Mouse (Mus musculus): ENCODE results near the gene Ccdc171. TPM values are rescaled to one million over a fixed set of nuclear protein-coding genes. Genes with fewer than 3 reads are reported as not detected.
"Not testable (repeated sequence)": the region's sequence is repeated elsewhere in the genome, so short reads cannot be mapped to it uniquely, and the experiment has no call there.

Gene Ccdc171
- polyA plus RNA-seq, 1 experiment from 2014 or later = 3.7 TPM

DNA sequence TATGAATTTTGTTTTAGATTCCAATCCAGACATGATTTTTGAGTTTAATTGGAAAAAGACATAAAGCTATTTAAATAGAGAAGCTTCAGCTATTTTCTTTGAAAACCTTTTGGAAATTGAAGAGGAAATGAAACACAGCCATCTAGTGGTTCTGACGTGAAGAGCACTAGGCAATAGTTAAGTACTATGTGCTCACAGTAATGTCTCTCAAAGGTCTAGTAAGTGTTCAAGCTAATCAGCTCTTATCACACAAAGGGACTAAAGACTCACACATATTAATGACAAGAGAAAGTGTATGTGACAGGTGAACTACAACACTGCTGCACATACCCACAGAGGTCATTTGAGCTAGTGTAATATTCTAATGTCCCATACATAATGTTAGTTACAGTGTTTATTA, 54.8 kb downstream of the Ccdc171 start:
- no peak for ATAC-seq (replicated peaks; ENCODE audit: low FRiP score)

DNA sequence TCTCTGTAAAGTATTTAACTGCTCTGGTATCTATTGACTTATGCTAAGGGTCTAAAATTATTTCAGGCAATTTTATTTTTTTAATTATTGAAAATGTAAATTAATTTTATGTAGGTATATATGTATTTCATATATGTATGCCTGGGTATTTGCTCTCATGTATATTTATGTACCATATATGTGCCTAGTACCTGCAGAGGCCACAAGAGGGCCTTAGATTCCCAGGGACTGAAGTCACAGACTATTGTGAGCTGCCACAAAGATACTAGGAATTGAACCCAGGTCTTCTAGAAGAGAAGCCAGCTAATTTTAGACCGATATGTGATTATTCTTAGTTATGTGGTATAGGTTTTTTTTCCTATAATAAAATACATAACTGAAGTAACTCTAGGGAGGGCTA, 62.2 kb downstream of the Ccdc171 start:
- Histone ChIP-seq H3K9me3 (replicated peaks) (no peaks in the 10 kb centered on the region), H3K9ac (no peak overlapping the region), H3K4me2 (no peak overlapping the region), H3K27ac (no peak overlapping the region), H3K4me1 (no peaks in the 10 kb centered on the region), H3K36me3 (no peaks in the 10 kb centered on the region), H3K27me3 (no peaks in the 10 kb centered on the region), H3K4me3 (replicated peaks) (no peak overlapping the region)
- WGBS = 95% methylated on average over 1 of the region's 1 CpGs
- no peak for ATAC-seq (replicated peaks; ENCODE audit: low FRiP score)

More for the DNA sequence above, 54.8 kb downstream of the Ccdc171 start:
- Histone ChIP-seq H3K27ac (no peak overlapping the region), H3K27me3 (no peaks in the 10 kb centered on the region), H3K4me3 (replicated peaks) (no peak overlapping the region), H3K4me2 (no peak overlapping the region), H3K9me3 (replicated peaks) (no peaks in the 10 kb centered on the region), H3K9ac (no peak overlapping the region), H3K36me3 (no peaks in the 10 kb centered on the region), H3K4me1 (no peaks in the 10 kb centered on the region)
- WGBS = 15% methylated on average over 1 of the region's 1 CpGs

DNA sequence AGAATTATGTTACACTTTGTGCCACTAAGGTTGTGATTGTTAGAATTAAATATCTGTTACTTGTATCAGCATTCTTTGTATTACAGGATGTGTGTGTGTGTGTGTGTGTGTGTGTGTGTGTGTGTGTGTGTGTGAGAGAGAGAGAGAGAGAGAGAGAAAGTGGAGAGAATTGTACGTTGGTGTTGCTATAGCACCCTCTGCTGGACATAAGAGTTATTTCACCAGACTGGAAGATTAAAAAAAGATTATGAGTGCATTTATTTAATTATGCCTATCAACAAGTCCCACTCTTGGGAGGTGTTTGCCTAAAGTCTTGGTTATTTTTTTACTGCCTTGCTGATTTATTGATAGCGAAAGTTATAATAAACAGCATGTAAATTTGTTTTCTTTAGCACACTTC, 71.1 kb downstream of the Ccdc171 start:
- Histone ChIP-seq H3K4me3 (replicated peaks) (no peak overlapping the region), H3K9me3 (replicated peaks) (no peaks in the 10 kb centered on the region), H3K36me3 (no peaks in the 10 kb centered on the region), H3K27ac (no peak overlapping the region), H3K4me1 (no peaks in the 10 kb centered on the region), H3K27me3 (no peaks in the 10 kb centered on the region), H3K4me2 (no peak overlapping the region), H3K9ac (no peak overlapping the region)
- WGBS = 29% methylated on average over 2 of the region's 2 CpGs
- no peak for ATAC-seq (replicated peaks; ENCODE audit: low FRiP score)

DNA sequence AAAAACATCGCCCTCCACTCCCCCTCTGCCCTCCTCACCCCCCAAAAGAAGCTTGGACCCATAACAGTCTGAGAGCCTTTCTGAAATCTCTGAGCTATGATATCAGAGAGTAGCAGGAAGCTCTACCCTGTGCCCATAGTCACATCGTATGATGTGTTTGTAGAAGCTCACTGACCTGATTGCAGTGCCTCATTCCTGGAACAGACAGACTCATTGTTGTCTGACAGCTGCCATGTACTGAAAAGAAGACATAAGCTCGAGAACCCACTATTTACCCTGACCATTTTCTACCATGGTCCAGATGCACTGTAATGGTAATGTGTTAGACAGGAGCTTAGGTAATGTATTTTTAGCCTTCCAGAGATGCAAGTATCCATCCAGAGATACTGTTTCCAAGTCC, 85.8 kb downstream of the Ccdc171 start:
- ATAC-seq (replicated peaks; ENCODE audit: low FRiP score) = no peak

DNA sequence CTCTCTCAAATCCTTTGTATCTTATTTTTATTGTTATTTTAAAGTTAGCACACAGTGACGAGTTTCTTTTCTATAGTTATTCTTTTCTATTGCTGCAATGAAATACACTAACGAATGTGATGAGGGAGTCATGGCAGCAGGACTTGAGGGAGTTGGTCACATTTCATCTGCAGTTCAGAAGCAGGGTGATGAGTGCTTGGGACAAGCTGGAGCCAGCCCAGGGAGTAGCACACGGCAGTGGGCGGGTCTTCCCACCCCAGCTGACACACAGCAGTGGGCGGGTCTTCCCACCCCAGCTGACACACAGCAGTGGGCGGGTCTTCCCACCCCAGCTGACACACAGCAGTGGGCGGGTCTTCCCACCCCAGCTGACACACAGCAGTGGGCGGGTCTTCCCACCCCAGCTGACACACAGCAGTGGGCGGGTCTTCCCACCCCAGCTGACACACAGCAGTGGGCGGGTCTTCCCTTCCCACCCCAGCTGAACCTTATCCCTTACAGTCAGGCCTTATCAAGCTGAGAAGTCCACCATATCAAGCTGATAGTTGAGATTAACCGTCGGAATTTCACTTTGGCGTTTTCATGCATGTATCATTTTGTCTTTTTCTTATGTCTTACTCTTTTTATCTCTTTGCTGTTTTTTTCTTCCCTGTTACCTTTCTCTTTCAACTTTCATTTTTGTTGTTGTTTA, 97.8 kb downstream of the Ccdc171 start:
- not testable (repeated sequence) for H3K4me1 ChIP-seq; ATAC-seq (replicated peaks; ENCODE audit: low FRiP score); H3K27ac ChIP-seq; H3K4me2 ChIP-seq; H3K36me3 ChIP-seq; H3K9me3 ChIP-seq (replicated peaks); H3K4me3 ChIP-seq (replicated peaks); H3K9ac ChIP-seq; H3K27me3 ChIP-seq
- 27% methylated on average over 9 of the region's 13 CpGs for WGBS

More for the DNA sequence above, 85.8 kb downstream of the Ccdc171 start:
- Histone ChIP-seq H3K27ac (no peak overlapping the region), H3K4me1 (no peaks in the 10 kb centered on the region), H3K36me3 (no peaks in the 10 kb centered on the region), H3K4me2 (no peak overlapping the region), H3K9ac (no peak overlapping the region), H3K27me3 (no peaks in the 10 kb centered on the region), H3K9me3 (replicated peaks) (no peaks in the 10 kb centered on the region), H3K4me3 (replicated peaks) (no peak overlapping the region)
- 82% methylated on average over 3 of the region's 3 CpGs for WGBS

DNA sequence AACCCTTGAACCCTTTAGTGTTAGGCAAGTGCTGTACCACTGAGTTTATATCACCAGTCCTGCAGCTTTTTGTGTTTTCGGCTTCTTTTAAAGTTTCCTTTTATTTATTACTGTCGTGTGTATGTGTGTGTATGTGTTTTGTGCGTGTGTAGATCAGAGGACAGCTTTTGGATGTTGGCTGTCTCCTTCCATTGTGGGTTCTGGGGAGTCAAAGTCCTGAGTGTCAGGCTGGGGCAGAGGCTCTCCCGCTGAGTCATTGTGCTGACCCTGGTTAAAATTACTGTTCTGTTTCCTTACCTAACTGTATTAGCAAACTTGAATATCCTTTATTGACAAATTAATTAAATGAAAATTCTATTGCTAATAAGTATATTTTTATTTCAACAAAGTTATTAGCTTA, 98.4 kb downstream of the Ccdc171 start:
- no peaks in the 10 kb centered on the region for H3K36me3 ChIP-seq
- H3K9me3 ChIP-seq (replicated peaks) = no peaks in the 10 kb centered on the region
- H3K4me3 ChIP-seq (replicated peaks) = no peak overlapping the region
- no peaks in the 10 kb centered on the region for H3K27me3 ChIP-seq
- no peak overlapping the region for H3K27ac ChIP-seq
- no peak overlapping the region for H3K9ac ChIP-seq
- 87% methylated on average over 4 of the region's 4 CpGs for WGBS
- H3K4me2 ChIP-seq = no peak overlapping the region
- H3K4me1 ChIP-seq = no peaks in the 10 kb centered on the region
- no peak for ATAC-seq (replicated peaks; ENCODE audit: low FRiP score)

DNA sequence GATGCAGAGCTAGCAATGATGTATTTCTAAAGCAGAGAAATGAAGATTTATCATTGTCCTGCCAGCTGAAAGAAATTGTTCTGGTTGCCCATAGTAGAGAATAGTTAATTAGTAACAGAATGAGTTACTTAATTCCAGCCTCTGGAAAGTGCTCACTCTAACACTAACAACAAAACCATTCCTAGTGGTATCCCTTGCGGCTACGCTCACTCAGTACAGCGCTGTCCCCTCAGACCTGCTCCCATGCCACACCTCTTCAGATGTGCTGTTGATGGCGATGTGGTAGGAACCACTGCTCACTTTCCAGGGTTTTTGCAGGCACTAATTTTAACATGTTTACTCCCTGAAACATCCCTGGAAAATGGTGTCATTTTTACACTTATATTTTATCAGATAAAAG, 126.1 kb downstream of the Ccdc171 start:
- H3K9ac ChIP-seq = no peak overlapping the region
- peak; percentile 82 for ATAC-seq (replicated peaks; ENCODE audit: low FRiP score)
- H3K4me3 ChIP-seq (replicated peaks) = no peak overlapping the region
- H3K27ac ChIP-seq = no peak overlapping the region
- 80% methylated on average over 4 of the region's 4 CpGs for WGBS
- no peaks in the 10 kb centered on the region for H3K36me3 ChIP-seq
- H3K27me3 ChIP-seq = no peaks in the 10 kb centered on the region
- no peak overlapping the region for H3K4me2 ChIP-seq
- H3K4me1 ChIP-seq = peaks cover 2% of the 10 kb centered on the region; the same call in 1 of the 2 replicates
- H3K9me3 ChIP-seq (replicated peaks) = no peaks in the 10 kb centered on the region

DNA sequence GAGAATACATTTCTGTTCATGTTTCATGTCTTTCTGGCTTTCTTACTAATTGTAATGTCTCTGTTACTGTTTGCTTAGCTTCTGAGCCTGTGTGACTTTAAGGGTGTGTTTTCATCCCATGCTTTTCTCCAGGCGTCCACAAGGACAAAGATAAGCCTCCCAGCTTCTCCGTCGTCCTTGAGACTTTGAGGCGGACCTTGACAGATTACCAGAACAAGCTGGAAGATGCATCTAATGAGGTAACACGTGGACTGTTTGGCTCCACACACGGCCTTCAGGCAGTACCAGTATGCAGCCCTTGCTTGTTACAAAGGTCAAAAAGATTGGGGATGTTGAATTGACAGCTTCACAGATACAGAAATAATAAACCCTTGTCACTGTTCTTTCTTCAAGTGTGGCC, 130.1 kb downstream of the Ccdc171 start:
- no peak overlapping the region for H3K4me3 ChIP-seq (replicated peaks)
- H3K36me3 ChIP-seq = no peaks in the 10 kb centered on the region
- no peak overlapping the region for H3K27ac ChIP-seq
- no peak overlapping the region for H3K9ac ChIP-seq
- no peaks in the 10 kb centered on the region for H3K27me3 ChIP-seq
- no peak overlapping the region for H3K4me2 ChIP-seq
- no peak for ATAC-seq (replicated peaks; ENCODE audit: low FRiP score)
- no peaks in the 10 kb centered on the region for H3K9me3 ChIP-seq (replicated peaks)
- WGBS = 54% methylated on average over 6 of the region's 6 CpGs
- peaks cover 8% of the 10 kb centered on the region for H3K4me1 ChIP-seq

DNA sequence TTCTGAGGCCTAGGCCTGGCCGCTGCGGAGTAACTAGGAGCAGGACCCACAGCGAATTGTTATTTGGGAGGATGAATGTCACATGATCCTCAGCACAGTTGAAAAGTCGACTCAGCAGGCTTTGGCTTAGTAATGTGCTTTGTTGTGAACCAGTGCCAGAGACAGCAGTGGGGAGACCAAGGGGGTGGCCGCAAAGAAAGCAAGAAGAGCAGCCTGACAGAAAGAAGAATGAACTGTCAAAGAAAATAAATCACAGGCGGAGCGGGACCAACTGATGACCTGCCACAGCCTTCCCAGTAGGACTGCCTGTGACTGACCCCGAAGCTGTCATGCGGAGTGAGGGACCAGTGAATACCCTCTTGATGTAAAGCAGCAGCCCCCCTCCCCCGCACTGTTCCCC, 131.2 kb downstream of the Ccdc171 start:
- 0 out of 2 replicates have a peak overlapping the region, but pooled peaks have one; percentile 6 for H3K4me3 ChIP-seq (replicated peaks)
- peaks cover 8% of the 10 kb centered on the region for H3K4me1 ChIP-seq
- peak; percentile 88 for ATAC-seq (replicated peaks; ENCODE audit: low FRiP score)
- peak overlapping the region; percentile 54 for H3K27ac ChIP-seq
- no peaks in the 10 kb centered on the region for H3K36me3 ChIP-seq
- H3K9me3 ChIP-seq (replicated peaks) = no peaks in the 10 kb centered on the region
- H3K27me3 ChIP-seq = no peaks in the 10 kb centered on the region
- H3K9ac ChIP-seq = no peak overlapping the region
- WGBS = 13% methylated on average over 10 of the region's 10 CpGs
- peak overlapping the region; percentile 49 for H3K4me2 ChIP-seq

DNA sequence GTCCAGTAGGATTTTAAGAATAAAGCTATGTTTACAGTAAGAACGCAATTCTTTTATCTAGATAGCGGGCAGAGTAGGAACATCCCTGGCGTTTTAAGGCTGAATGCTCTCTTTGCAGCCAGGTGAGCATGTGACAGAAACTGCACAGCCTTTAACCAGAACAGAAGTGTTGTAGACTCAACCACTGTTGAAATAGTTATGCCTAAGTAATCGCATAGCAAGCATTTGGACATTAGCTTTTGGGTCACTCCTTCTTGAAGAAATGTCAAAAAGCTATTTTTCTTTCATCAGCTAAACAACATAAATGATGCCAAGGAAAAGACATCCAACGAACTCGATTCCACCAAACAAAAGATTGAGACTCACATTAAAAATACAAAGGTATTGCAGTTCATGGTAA, 131.7 kb downstream of the Ccdc171 start:
- 0 out of 2 replicates have a peak overlapping the region, but pooled peaks have one; percentile 6 for H3K4me3 ChIP-seq (replicated peaks)
- H3K36me3 ChIP-seq = no peaks in the 10 kb centered on the region
- no peaks in the 10 kb centered on the region for H3K27me3 ChIP-seq
- H3K4me2 ChIP-seq = peak overlapping the region; percentile 49
- H3K4me1 ChIP-seq = peaks cover 8% of the 10 kb centered on the region
- ATAC-seq (replicated peaks; ENCODE audit: low FRiP score) = 0 out of 2 replicates have a peak, but pooled peaks have one; percentile 2
- no peak overlapping the region for H3K9ac ChIP-seq
- 45% methylated on average over 6 of the region's 6 CpGs for WGBS
- no peaks in the 10 kb centered on the region for H3K9me3 ChIP-seq (replicated peaks)
- peak overlapping the region; percentile 54 for H3K27ac ChIP-seq

DNA sequence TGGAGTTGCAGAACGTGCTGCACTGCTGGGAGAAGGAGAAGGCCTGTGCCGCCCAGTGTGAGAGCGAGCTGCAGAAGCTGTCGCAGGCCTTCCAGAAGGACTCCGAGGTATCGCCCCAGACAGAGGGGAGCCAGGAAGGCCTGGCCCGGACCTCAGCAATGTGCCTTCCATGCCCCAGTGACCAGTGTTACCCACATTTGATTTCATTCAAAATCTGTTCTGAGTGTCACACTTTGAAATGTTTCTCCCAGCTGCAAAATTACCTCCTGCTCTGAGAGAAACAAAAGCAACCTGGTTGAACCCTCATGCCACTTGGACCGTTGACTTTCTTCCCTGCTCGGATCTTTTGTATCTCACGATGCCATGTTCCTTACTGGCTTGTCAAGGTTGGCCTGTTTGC, 133.1 kb downstream of the Ccdc171 start:
- Histone ChIP-seq H3K4me2 (no peak overlapping the region), H3K27ac (no peak overlapping the region), H3K36me3 (no peaks in the 10 kb centered on the region), H3K9me3 (replicated peaks) (no peaks in the 10 kb centered on the region), H3K9ac (no peak overlapping the region), H3K27me3 (no peaks in the 10 kb centered on the region), H3K4me3 (replicated peaks) (no peak overlapping the region), H3K4me1 (peaks cover 8% of the 10 kb centered on the region)
- ATAC-seq (replicated peaks; ENCODE audit: low FRiP score) = no peak
- WGBS = 84% methylated on average over 10 of the region's 10 CpGs

DNA sequence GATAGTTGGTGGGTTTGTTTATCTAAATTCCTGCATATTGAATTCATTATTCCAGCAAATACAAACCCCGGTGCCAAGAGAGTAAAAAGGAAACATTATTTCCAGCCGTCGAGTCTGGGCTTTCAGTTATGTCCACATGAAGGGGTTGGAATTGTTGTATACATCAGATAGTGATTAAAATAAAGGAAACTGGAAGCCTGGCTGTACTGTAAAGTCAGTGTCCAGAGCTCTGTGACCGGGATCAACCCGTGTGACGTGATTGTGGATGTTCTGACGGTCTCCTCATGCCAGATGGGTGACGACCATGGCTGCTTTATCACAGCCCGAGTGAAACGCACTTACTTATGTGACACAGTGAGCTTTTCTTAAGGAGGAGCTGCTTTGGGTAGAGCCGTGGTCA, 134.1 kb downstream of the Ccdc171 start:
- peaks cover 8% of the 10 kb centered on the region for H3K4me1 ChIP-seq
- ATAC-seq (replicated peaks; ENCODE audit: low FRiP score) = no peak
- H3K4me3 ChIP-seq (replicated peaks) = no peak overlapping the region
- no peak overlapping the region for H3K4me2 ChIP-seq
- H3K36me3 ChIP-seq = no peaks in the 10 kb centered on the region
- H3K27ac ChIP-seq = no peak overlapping the region
- WGBS = 69% methylated on average over 11 of the region's 11 CpGs
- no peak overlapping the region for H3K9ac ChIP-seq
- no peaks in the 10 kb centered on the region for H3K9me3 ChIP-seq (replicated peaks)
- H3K27me3 ChIP-seq = no peaks in the 10 kb centered on the region

Measured in kidney, embryonic 15.5 days (tissue).